Mouse (Mus musculus) kidney, adult 2 months (tissue): Measurements from ENCODE around the gene Siah3.

Experiments used
- CTCF ChIP-seq: fragments of 200-500 bp; conservative IDR thresholded peaks from 2 replicates; pipeline ENCODE4 v1.5.1; 2011; ENCODE audit warnings: low read depth, mild to moderate bottlenecking, control low read depth, low read length, moderate library complexity, mixed read lengths; ENCODE audit not compliant: insufficient read depth, insufficient read length
- POLR2A ChIP-seq: fragments of 200-500 bp; IDR thresholded peaks from one replicate; pipeline ENCODE4 v1.6.1; 2011; ENCODE audit warnings: low read depth, low read length, control low read depth

GRCm38 (mm10) chr14:75519668-75520067 lies 63.9 kb downstream of the Siah3 start:
- no peak for TF ChIP-seq CTCF
- no peak for TF ChIP-seq POLR2A
